15 mouse cellular contexts compared by ENCODE assay signal in genomic region chr17:56727029-56727649, GRCm38 (mm10). TPM values are rescaled to one million over a fixed set of nuclear protein-coding genes. Genes with fewer than 3 reads are reported as not detected.
DNase-seq lines count a peak whose midpoint lies in the region; ATAC-seq lines count a peak whose summit lies in the region.
"Had no signal": no experiment of that assay in that cellular context is flagged by ENCODE, and none has a peak within 500 bp of the region (broad histone marks: within the 10 kb centered on the region; RNA-seq: fewer than 3 reads in every experiment).

No protein-coding gene starts in this region.

- no peak overlapping the region for H3K4me3 ChIP-seq in hindbrain, embryonic 12.5 days
- H3K4me3 ChIP-seq in hindbrain, embryonic 13.5 days: no peak overlapping the region
- no peak overlapping the region for H3K4me3 ChIP-seq in limb, embryonic 11.5 days (ENCODE audit: low read depth, low read length)
- H3K4me3 ChIP-seq: forebrain, embryonic 15.5 days had no signal

- no peaks in the 10 kb centered on the region for H3K27me3 ChIP-seq in hindbrain, embryonic 12.5 days
- H3K27me3 ChIP-seq in hindbrain, embryonic 13.5 days: no peaks in the 10 kb centered on the region
- no peaks in the 10 kb centered on the region for H3K27me3 ChIP-seq in limb, embryonic 11.5 days (ENCODE audit: control insufficient read depth, insufficient read depth, low read length)
- H3K27me3 ChIP-seq: forebrain, embryonic 15.5 days had no signal

- 0 out of 2 replicates have a peak, but pooled peaks cover 4% of the 10 kb centered on the region for H3K9me3 ChIP-seq in hindbrain, embryonic 12.5 days (replicated peaks)
- no peaks in the 10 kb centered on the region for H3K9me3 ChIP-seq in hindbrain, embryonic 13.5 days
- H3K9me3 ChIP-seq in limb, embryonic 11.5 days (ENCODE audit: control insufficient read depth, low read length): no peaks in the 10 kb centered on the region
- H3K9me3 ChIP-seq: forebrain, embryonic 15.5 days; G1E had no signal

- 15% methylated on average over 7 of the region's 7 CpGs for WGBS in hindbrain, embryonic 12.5 days
- WGBS in hindbrain, embryonic 13.5 days: 18% methylated on average over 7 of the region's 7 CpGs
- 4% methylated on average over 7 of the region's 7 CpGs for WGBS in limb, embryonic 11.5 days

- H3K4me2 ChIP-seq in hindbrain, embryonic 12.5 days (replicated peaks): no peak overlapping the region
- H3K4me2 ChIP-seq in hindbrain, embryonic 13.5 days: no peak overlapping the region
- H3K4me2 ChIP-seq in limb, embryonic 11.5 days (ENCODE audit: low read depth, severe bottlenecking): no peak overlapping the region
- H3K4me2 ChIP-seq: forebrain, embryonic 15.5 days had no signal

- 0 out of 2 replicates have a peak, but pooled peaks have one; percentile 23 for ATAC-seq in hindbrain, embryonic 12.5 days (ENCODE audit: low FRiP score)
- no peak for ATAC-seq in hindbrain, embryonic 13.5 days (ENCODE audit: low FRiP score)
- peak; percentile 49 for ATAC-seq in limb, embryonic 11.5 days (ENCODE audit: insufficient number of reproducible peaks, low FRiP score, low TSS enrichment, low read depth)
- ATAC-seq: forebrain, embryonic 15.5 days; hindbrain, postnatal 0 days had no signal

- H3K4me1 ChIP-seq in hindbrain, embryonic 12.5 days: peaks cover 22% of the 10 kb centered on the region; the same call in 1 of the 2 replicates
- peaks cover 18% of the 10 kb centered on the region; the same call in 1 of the 2 replicates for H3K4me1 ChIP-seq in hindbrain, embryonic 13.5 days (replicated peaks)
- peaks cover 15% of the 10 kb centered on the region for H3K4me1 ChIP-seq in limb, embryonic 11.5 days (ENCODE audit: control insufficient read depth, insufficient read depth, low read length)

- peaks cover 32% of the 10 kb centered on the region for H3K36me3 ChIP-seq in hindbrain, embryonic 12.5 days
- H3K36me3 ChIP-seq in hindbrain, embryonic 13.5 days: peaks cover 33% of the 10 kb centered on the region
- no peaks in the 10 kb centered on the region; the same call in 1 of the 2 replicates for H3K36me3 ChIP-seq in limb, embryonic 11.5 days (ENCODE audit: control insufficient read depth, insufficient read depth, low read length)

- DNase-seq in A20 (ENCODE audit: low read depth, low spot score): peak; percentile 56
- peak; percentile 62 for DNase-seq in embryo, embryonic 10 days (ENCODE audit: low spot score)
- peak; percentile 47 for DNase-seq in limb, embryonic 11.5 days (ENCODE audit: low spot score)
- DNase-seq in cerebellum, postnatal 4 days (ENCODE audit: low spot score in 2 of 2): no peak
- DNase-seq in cerebellum, postnatal 36 days: no peak
- DNase-seq: adrenal gland, adult 2 months; layer of hippocampus, postnatal 36 days; lung, postnatal 4 days; spleen, adult 18-20 months; thymus, postnatal 36 days had no signal

- H3K27ac ChIP-seq in hindbrain, embryonic 12.5 days: no peak overlapping the region; the same call in 1 of the 2 replicates
- no peak overlapping the region for H3K27ac ChIP-seq in hindbrain, embryonic 13.5 days
- H3K27ac ChIP-seq in limb, embryonic 11.5 days (replicated peaks; ENCODE audit: low read depth, low read length): no peak overlapping the region; the same call in 1 of the 2 replicates
- H3K27ac ChIP-seq: forebrain, embryonic 15.5 days; hindbrain, postnatal 0 days had no signal

- H3K9ac ChIP-seq in hindbrain, embryonic 12.5 days: 0 out of 2 replicates have a peak overlapping the region, but pooled peaks have one; percentile 43
- H3K9ac ChIP-seq in hindbrain, embryonic 13.5 days: no peak overlapping the region
- no peak overlapping the region for H3K9ac ChIP-seq in limb, embryonic 11.5 days (ENCODE audit: low read length)
- H3K9ac ChIP-seq: forebrain, embryonic 15.5 days had no signal

RNA-seq across cellular contexts. Expression of gene Vmac, which starts 9.3 kb away (rescaled TPM):
- 15.3 and 18.1 TPM in 2 replicates for polyA plus RNA-seq in hindbrain, embryonic 12.5 days (2016; fragmentation: Nextera tagmentation; extraction: Ambion mirVana)
- polyA plus RNA-seq in hindbrain, embryonic 13.5 days (2015; fragmentation: Nextera tagmentation; extraction: Ambion mirVana): 14.9 and 17.8 TPM in 2 replicates
- 19.7 and 21.1 TPM in 2 replicates for polyA plus RNA-seq in limb, embryonic 11.5 days (2014; fragmentation: Nextera tagmentation; extraction: Ambion mirVana)

RNA-seq across cellular contexts. Expression of gene Ndufa11, which starts 9.6 kb away (rescaled TPM):
- 323 and 382 TPM in 2 replicates for polyA plus RNA-seq in hindbrain, embryonic 12.5 days (2016; fragmentation: Nextera tagmentation; extraction: Ambion mirVana)
- polyA plus RNA-seq in hindbrain, embryonic 13.5 days (2015; fragmentation: Nextera tagmentation; extraction: Ambion mirVana): 507 and 515 TPM in 2 replicates
- polyA plus RNA-seq in limb, embryonic 11.5 days (2014; fragmentation: Nextera tagmentation; extraction: Ambion mirVana): 413 and 428 TPM in 2 replicates

RNA-seq across cellular contexts. Expression of gene Nrtn, which starts 30.2 kb away (rescaled TPM):
- polyA plus RNA-seq in hindbrain, embryonic 12.5 days (2016; fragmentation: Nextera tagmentation; extraction: Ambion mirVana): 3.9 and 5.1 TPM in 2 replicates
- 0.78 and 1.5 TPM in 2 replicates for polyA plus RNA-seq in hindbrain, embryonic 13.5 days (2015; fragmentation: Nextera tagmentation; extraction: Ambion mirVana)
- polyA plus RNA-seq in limb, embryonic 11.5 days (2014; fragmentation: Nextera tagmentation; extraction: Ambion mirVana): 19.0 and 19.9 TPM in 2 replicates
- polyA plus RNA-seq: G1E had no signal

RNA-seq across cellular contexts. Expression of gene Dus3l, which starts 37.4 kb away (rescaled TPM):
- polyA plus RNA-seq in hindbrain, embryonic 12.5 days (2016; fragmentation: Nextera tagmentation; extraction: Ambion mirVana): 46.8 and 47.6 TPM in 2 replicates
- polyA plus RNA-seq in hindbrain, embryonic 13.5 days (2015; fragmentation: Nextera tagmentation; extraction: Ambion mirVana): 67.1 and 68.7 TPM in 2 replicates
- 37.3 and 38.2 TPM in 2 replicates for polyA plus RNA-seq in limb, embryonic 11.5 days (2014; fragmentation: Nextera tagmentation; extraction: Ambion mirVana)

RNA-seq across cellular contexts. Expression of gene Prr22, which starts 42.9 kb away (rescaled TPM):
- polyA plus RNA-seq in hindbrain, embryonic 12.5 days (2016; fragmentation: Nextera tagmentation; extraction: Ambion mirVana): 1.3 and 1.7 TPM in 2 replicates
- polyA plus RNA-seq in hindbrain, embryonic 13.5 days (2015; fragmentation: Nextera tagmentation; extraction: Ambion mirVana): 1.0 TPM in 2 replicates
- 1.2 TPM in 2 replicates for polyA plus RNA-seq in limb, embryonic 11.5 days (2014; fragmentation: Nextera tagmentation; extraction: Ambion mirVana)

Comparison
In these comparisons a context has a peak if more than half of its experiments do, and no peak if none do; other contexts are left out.
1. DNase-seq: peak in A20 (single experiment), embryo, embryonic 10 days (single experiment) and limb, embryonic 11.5 days (single experiment); none in cerebellum, postnatal 4 days (0 of 2) and cerebellum, postnatal 36 days (0 of 2).